In genomic region chr17:15824854-15825253, GRCm38 (mm10) we compare ENCODE assay signal across 10 mouse cellular contexts. TPM values are rescaled to one million over a fixed set of nuclear protein-coding genes. Genes with fewer than 3 reads are reported as not detected.
DNase-seq lines count a peak whose midpoint lies in the region; ATAC-seq and TF ChIP-seq lines count a peak whose summit lies in the region.
"Had no signal": no experiment of that assay in that cellular context is flagged by ENCODE, and none has a peak within 500 bp of the region (broad histone marks: within the 10 kb centered on the region; RNA-seq: fewer than 3 reads in every experiment).

No protein-coding gene starts in this region.

- peaks cover 3% of the 10 kb centered on the region; the same call in 1 of the 2 replicates for H3K27me3 ChIP-seq in kidney, embryonic 14.5 days (ENCODE audit: control insufficient read depth, insufficient read depth, low read length)
- no peaks in the 10 kb centered on the region for H3K27me3 ChIP-seq in embryonic facial prominence, embryonic 12.5 days
- 0 out of 2 replicates have a peak, but pooled peaks cover under 1% of the 10 kb centered on the region for H3K27me3 ChIP-seq in intestine, embryonic 14.5 days (replicated peaks; ENCODE audit: control insufficient read depth, insufficient read depth, low read length)
- no peaks in the 10 kb centered on the region for H3K27me3 ChIP-seq in midbrain, postnatal 0 days (ENCODE audit: insufficient read depth, low read length)

- H3K9me3 ChIP-seq in kidney, embryonic 14.5 days (ENCODE audit: control insufficient read depth, low read length), result no peaks in the 10 kb centered on the region
- H3K9me3 ChIP-seq in embryonic facial prominence, embryonic 12.5 days, result no peaks in the 10 kb centered on the region
- no peaks in the 10 kb centered on the region for H3K9me3 ChIP-seq in intestine, embryonic 14.5 days (ENCODE audit: control insufficient read depth, low read length)
- H3K9me3 ChIP-seq in midbrain, postnatal 0 days (ENCODE audit: low read length), result no peaks in the 10 kb centered on the region

- DNase-seq in kidney, postnatal 4 days, result no peak
- no peak for DNase-seq in intestine, embryonic 14.5 days (ENCODE audit: low spot score)
- no peak for DNase-seq in midbrain, postnatal 0 days (ENCODE audit: low spot score)
- DNase-seq in adrenal gland, postnatal 14 days, result no peak
- no peak for DNase-seq in layer of hippocampus, adult 9-11 months
- no peak for DNase-seq in c-Kit-positive CD71-positive TER-119-positive erythroid progenitor cells, embryonic 14.5 days (ENCODE audit: low spot score)

- peak overlapping the region; percentile 78 for H3K4me3 ChIP-seq in kidney, embryonic 14.5 days (ENCODE audit: low read length)
- H3K4me3 ChIP-seq in embryonic facial prominence, embryonic 12.5 days, result peak overlapping the region; percentile 82
- peak overlapping the region; percentile 94 for H3K4me3 ChIP-seq in intestine, embryonic 14.5 days (ENCODE audit: low read depth, low read length)
- H3K4me3 ChIP-seq in midbrain, postnatal 0 days (ENCODE audit: low read depth, low read length), result peak overlapping the region; percentile 98

- peaks cover 7% of the 10 kb centered on the region; the same call in 1 of the 2 replicates for H3K36me3 ChIP-seq in kidney, embryonic 14.5 days (ENCODE audit: control insufficient read depth, insufficient read depth, low read length)
- H3K36me3 ChIP-seq in embryonic facial prominence, embryonic 12.5 days, result peaks cover 6% of the 10 kb centered on the region; the same call in 1 of the 2 replicates
- peaks cover 13% of the 10 kb centered on the region for H3K36me3 ChIP-seq in intestine, embryonic 14.5 days (ENCODE audit: control insufficient read depth, insufficient read depth, low read length)
- no peaks in the 10 kb centered on the region for H3K36me3 ChIP-seq in midbrain, postnatal 0 days (ENCODE audit: insufficient read depth, low read length)

- peak overlapping the region; percentile 94; the same call in 1 of the 2 replicates for H3K9ac ChIP-seq in kidney, embryonic 14.5 days (ENCODE audit: low read depth, low read length)
- H3K9ac ChIP-seq in embryonic facial prominence, embryonic 12.5 days, result peak overlapping the region; percentile 83
- H3K9ac ChIP-seq in intestine, embryonic 14.5 days (ENCODE audit: low read length), result peak overlapping the region; percentile 96
- H3K9ac ChIP-seq in midbrain, postnatal 0 days (replicated peaks; ENCODE audit: low read length, poor library complexity, severe bottlenecking), result peak overlapping the region; percentile 93

- no peak for TF ChIP-seq CTCF in midbrain, postnatal 0 days (IDR thresholded peaks at IDR 0.05)

- 18% methylated on average over 3 of the region's 3 CpGs for WGBS in kidney, embryonic 14.5 days
- WGBS in embryonic facial prominence, embryonic 12.5 days, result 14% methylated on average over 3 of the region's 3 CpGs
- 28% methylated on average over 3 of the region's 3 CpGs for WGBS in intestine, embryonic 14.5 days
- WGBS in midbrain, postnatal 0 days, result 15% methylated on average over 3 of the region's 3 CpGs

- no peak for ATAC-seq in kidney, embryonic 14.5 days (ENCODE audit: low FRiP score, low TSS enrichment)
- no peak for ATAC-seq in embryonic facial prominence, embryonic 12.5 days (ENCODE audit: insufficient number of reproducible peaks, insufficient read depth, low FRiP score, low TSS enrichment)
- no peak for ATAC-seq in intestine, embryonic 14.5 days (replicated peaks; ENCODE audit: low FRiP score, low TSS enrichment, low read depth)
- ATAC-seq in midbrain, postnatal 0 days (ENCODE audit: low FRiP score), result no peak

- H3K4me2 ChIP-seq in kidney, embryonic 14.5 days (replicated peaks; ENCODE audit: low read depth, low read length), result peak overlapping the region; percentile 85
- peak overlapping the region; percentile 65 for H3K4me2 ChIP-seq in embryonic facial prominence, embryonic 12.5 days (replicated peaks)
- peak overlapping the region; percentile 86 for H3K4me2 ChIP-seq in intestine, embryonic 14.5 days (ENCODE audit: low read length)
- H3K4me2 ChIP-seq in midbrain, postnatal 0 days (ENCODE audit: low read depth, low read length, poor library complexity, severe bottlenecking), result peak overlapping the region; percentile 86

- H3K27ac ChIP-seq in kidney, embryonic 14.5 days (ENCODE audit: low read depth, low read length), result no peak overlapping the region
- H3K27ac ChIP-seq in embryonic facial prominence, embryonic 12.5 days, result peak overlapping the region; percentile 36; the same call in 1 of the 2 replicates
- H3K27ac ChIP-seq in intestine, embryonic 14.5 days (ENCODE audit: low read depth), result peak overlapping the region; percentile 96
- no peak overlapping the region; the same call in 1 of the 2 replicates for H3K27ac ChIP-seq in midbrain, postnatal 0 days (ENCODE audit: low read depth, low read length)

- H3K4me1 ChIP-seq in kidney, embryonic 14.5 days (ENCODE audit: control insufficient read depth, insufficient read depth, low read length), result peaks cover 19% of the 10 kb centered on the region
- H3K4me1 ChIP-seq in embryonic facial prominence, embryonic 12.5 days, result peaks cover 41% of the 10 kb centered on the region
- peaks cover 23% of the 10 kb centered on the region; the same call in 1 of the 2 replicates for H3K4me1 ChIP-seq in intestine, embryonic 14.5 days (replicated peaks; ENCODE audit: control insufficient read depth, insufficient read depth, low read length)
- H3K4me1 ChIP-seq in midbrain, postnatal 0 days (ENCODE audit: insufficient read depth, low read length), result peaks cover 2% of the 10 kb centered on the region; the same call in 1 of the 2 replicates

RNA-seq across cellular contexts. Expression of gene Rgmb, which starts 6.0 kb away (rescaled TPM):
- polyA plus RNA-seq in kidney, embryonic 14.5 days (2014; fragmentation: Nextera tagmentation; extraction: Ambion mirVana), result 12.3 and 16.4 TPM in 2 replicates
- 30.2 and 33.5 TPM in 2 replicates for polyA plus RNA-seq in embryonic facial prominence, embryonic 12.5 days (2016; fragmentation: Nextera tagmentation; extraction: Ambion mirVana)
- 54.0 and 56.3 TPM in 2 replicates for polyA plus RNA-seq in intestine, embryonic 14.5 days (2014; fragmentation: Nextera tagmentation; extraction: Ambion mirVana)
- 112 and 144 TPM in 2 replicates for total RNA-seq in midbrain, postnatal 0 days (2014; rRNA removed)
- polyA plus RNA-seq in midbrain, postnatal 0 days (2015; fragmentation: Nextera tagmentation; extraction: Ambion mirVana), result 53.9 and 55.2 TPM in 2 replicates
- total RNA-seq in adrenal gland, postnatal 14 days (2021), result 16.3 and 19.2 TPM in 2 replicates
- total RNA-seq: common myeloid progenitor, adult 5-6 weeks; MEL had no signal

Comparison
In these comparisons a context has a peak if more than half of its experiments do, and no peak if none do; other contexts are left out.
1. H3K27ac ChIP-seq: peak in embryonic facial prominence, embryonic 12.5 days (single experiment) and intestine, embryonic 14.5 days (single experiment); none in kidney, embryonic 14.5 days (single experiment) and midbrain, postnatal 0 days (single experiment).
2. Peak in every context shown above with its lines, with median percentiles within 50 percentile points of each other: H3K4me2 ChIP-seq, H3K4me3 ChIP-seq and H3K9ac ChIP-seq.